Mouse (Mus musculus) forebrain, embryonic 10.5 days (tissue): ENCODE measurements around the gene Gpr137. TPM values are rescaled to one million over a fixed set of nuclear protein-coding genes. Genes with fewer than 3 reads are reported as not detected.
"Not testable (repeated sequence)": the region's sequence is repeated elsewhere in the genome, so short reads cannot be mapped to it uniquely, and the experiment has no call there.

Experiments used
- DNase-seq: peaks from one replicate; pipeline ENCODE4 v3.0.0-alpha.2; 2017; ENCODE audit warnings: low spot score; ENCODE audit errors: extremely low spot score
- H3K27ac ChIP-seq: fragments of 300-500 bp; sonication (generic); 2 replicates; pipeline ENCODE4 v1.5.1; 2016; ENCODE audit warnings: mild to moderate bottlenecking
- H3K27me3 ChIP-seq: fragments of 300-500 bp; sonication (generic); 2 replicates; pipeline ENCODE4 v1.6.1; 2016; ENCODE audit warnings: mild to moderate bottlenecking; ENCODE audit not compliant: poor library complexity, severe bottlenecking
- H3K36me3 ChIP-seq: fragments of 300-500 bp; sonication (generic); replicated peaks from 2 replicates; pipeline ENCODE4 v1.6.1; 2016; ENCODE audit warnings: mild to moderate bottlenecking, moderate library complexity
- H3K4me1 ChIP-seq: fragments of 300-500 bp; sonication (generic); 2 replicates; pipeline ENCODE4 v1.6.1; 2016
- H3K4me3 ChIP-seq: fragments of 300-500 bp; sonication (generic); 2 replicates; pipeline ENCODE4 v1.5.1; 2016; ENCODE audit warnings: mild to moderate bottlenecking, moderate library complexity
- H3K9me3 ChIP-seq: fragments of 300-500 bp; sonication (generic); 2 replicates; pipeline ENCODE4 v1.6.1; 2016; ENCODE audit warnings: mild to moderate bottlenecking, moderate library complexity
- WGBS: fragments of 180-500 bp; shearing (Covaris S2); methylation state at CpG from one replicate; pipeline ENCODE4 v1.1.7; 2016; 5-methylcytosine and 5-hydroxymethylcytosine counted together
- microRNA-seq: library from miRNA; unstranded; fragments of <30 nt; microRNA quantifications from one replicate; pipeline ENCODE4, GENCODE M21; 2017
- polyA plus RNA-seq: library from polyadenylated mRNA; unstranded; fragments of >200 nt; fragmentation: Nextera tagmentation; extraction: Ambion mirVana; gene quantifications from 2 replicates; pipeline ENCODE4 v1.2.1, GENCODE M21; 2016

Gpr137 gene
- polyA plus RNA-seq, 1 experiment from 2014 or later = 22.8 TPM

GRCm38 (mm10) chr19:6895608-6896305 is 46.5 kb downstream of the Gpr137 start:
- H3K36me3 ChIP-seq, H3K4me1 ChIP-seq, DNase-seq, H3K4me3 ChIP-seq, H3K27ac ChIP-seq, H3K27me3 ChIP-seq: not testable (repeated sequence)
- H3K9me3 ChIP-seq = peaks cover 14% of the 10 kb centered on the region; the same call in 1 of the 2 replicates
- 93% methylated on average over 18 of the region's 18 CpGs for WGBS

GRCm38 (mm10) chr19:6893731-6894451 is 48.4 kb downstream of the Gpr137 start:
- Histone ChIP-seq H3K4me3 (no peak overlapping the region), H3K27ac (no peak overlapping the region), H3K4me1 (no peaks in the 10 kb centered on the region), H3K36me3 (no peaks in the 10 kb centered on the region), H3K9me3 (peaks cover 8% of the 10 kb centered on the region; the same call in 1 of the 2 replicates), H3K27me3 (no peaks in the 10 kb centered on the region)
- WGBS = 95% methylated on average over 14 of the region's 14 CpGs
- no peak for DNase-seq

GRCm38 (mm10) chr19:6892512-6892911 is 49.8 kb downstream of the Gpr137 start:
- WGBS = 74% methylated on average over 4 of the region's 4 CpGs
- H3K4me3 ChIP-seq = no peak overlapping the region
- H3K36me3 ChIP-seq = no peaks in the 10 kb centered on the region

More at GRCm38 (mm10) chr19:6892512-6892911, 49.8 kb downstream of the Gpr137 start:
- Histone ChIP-seq H3K9me3 (peaks cover 8% of the 10 kb centered on the region; the same call in 1 of the 2 replicates), H3K27me3 (no peaks in the 10 kb centered on the region), H3K4me1 (no peaks in the 10 kb centered on the region), H3K27ac (no peak overlapping the region)
- no peak for DNase-seq

Small RNAs within 50 kb of the gene (microRNA-seq; reads per million reads assigned to microRNA genes)
- 2.1 reads per million for gene Mir6990

Other genes with a start within 250 kb of the Gpr137 start
- 4.9 and 5.4 TPM in 2 replicates for gene Rps6ka4, start 101.8 kb downstream of the Gpr137 start, polyA plus RNA-seq
- gene Ccdc88b, start 84.3 kb downstream of the Gpr137 start, polyA plus RNA-seq = 0.32 and 0.36 TPM in 2 replicates
- 155 and 159 TPM in 2 replicates for gene Trmt112, start 32.8 kb downstream of the Gpr137 start, polyA plus RNA-seq
- gene Prdx5, start 32.4 kb downstream of the Gpr137 start, polyA plus RNA-seq = 144 and 154 TPM in 2 replicates
- 8.4 and 9.0 TPM in 2 replicates for gene Esrra, start 20.7 kb downstream of the Gpr137 start, polyA plus RNA-seq
- 0.55 and 0.60 TPM in 2 replicates for gene Catsperz, start 17.1 kb downstream of the Gpr137 start, polyA plus RNA-seq
- 0.24 TPM in 1 of 2 replicates, not detected in the other for gene Kcnk4, start 8.0 kb downstream of the Gpr137 start, polyA plus RNA-seq
- gene Bad, start 619 bp downstream of the Gpr137 start, polyA plus RNA-seq = 55.9 and 59.8 TPM in 2 replicates
- 103 TPM in 2 replicates for gene Ppp1r14b, start 32.5 kb upstream of the Gpr137 start, polyA plus RNA-seq
- gene Plcb3, start 34.0 kb upstream of the Gpr137 start, polyA plus RNA-seq = 25.2 and 25.8 TPM in 2 replicates
- 106 TPM in 2 replicates for gene Fkbp2, start 38.0 kb upstream of the Gpr137 start, polyA plus RNA-seq
- 31.0 and 32.9 TPM in 2 replicates for gene Vegfb, start 45.2 kb upstream of the Gpr137 start, polyA plus RNA-seq
- gene Dnajc4, start 50.1 kb upstream of the Gpr137 start, polyA plus RNA-seq = 19.5 and 19.7 TPM in 2 replicates
- gene Nudt22, start 53.6 kb upstream of the Gpr137 start, polyA plus RNA-seq = 18.4 TPM in 2 replicates
- 10.0 and 10.4 TPM in 2 replicates for gene Trpt1, start 53.7 kb upstream of the Gpr137 start, polyA plus RNA-seq
- gene Fermt3, start 77.0 kb upstream of the Gpr137 start, polyA plus RNA-seq = 8.8 TPM in 2 replicates
- 456 and 486 TPM in 2 replicates for gene Stip1, start 97.5 kb upstream of the Gpr137 start, polyA plus RNA-seq
- 3.7 and 3.9 TPM in 2 replicates for gene Macrod1, start 114.3 kb upstream of the Gpr137 start, polyA plus RNA-seq
- 4.0 and 4.8 TPM in 2 replicates for gene Flrt1, start 163.2 kb upstream of the Gpr137 start, polyA plus RNA-seq